Mouse (Mus musculus): ENCODE measurements at regions not wholly inside any gene's neighbourhood (a gene's known extent, or its start where the extent isn't known, plus 50 kb on each side); places are given as distances from the start of the nearest gene placed in this dataset.
A peak's percentile ranks its signal among the peaks of the same experiment; 100 is the strongest.

DNA sequence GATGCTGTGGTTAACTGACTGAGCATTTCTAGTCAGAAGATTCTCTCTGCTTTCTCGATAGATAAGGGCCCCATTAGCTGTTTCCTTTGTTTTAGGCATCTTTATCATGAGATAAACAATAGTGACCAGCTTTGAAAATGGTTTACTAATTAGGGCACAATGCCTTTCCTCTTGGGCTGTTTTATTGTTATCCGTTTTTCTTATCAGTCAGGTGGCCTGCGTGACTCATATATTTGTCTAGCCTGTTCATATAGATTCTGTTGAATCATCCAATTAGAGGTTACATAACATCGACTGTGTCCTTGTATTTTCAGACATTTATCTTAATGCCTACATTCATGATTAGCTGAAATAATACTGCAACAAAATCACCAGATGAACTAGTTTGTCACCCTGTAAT, 531.1 kb downstream of the Gm11232 start:
- no peak overlapping the region for H3K9ac ChIP-seq (replicated peaks)
- H3K4me2 ChIP-seq = no peak overlapping the region
- 87% methylated on average over 4 of the region's 4 CpGs for WGBS
- H3K4me3 ChIP-seq (replicated peaks) = no peak overlapping the region
- H3K4me1 ChIP-seq (replicated peaks) = no peaks in the 10 kb centered on the region
- no peak for ATAC-seq (ENCODE audit: insufficient number of reproducible peaks, insufficient read depth, low FRiP score, low TSS enrichment, low read depth)
- H3K9me3 ChIP-seq = no peaks in the 10 kb centered on the region
- H3K27me3 ChIP-seq = no peaks in the 10 kb centered on the region
- H3K36me3 ChIP-seq = no peaks in the 10 kb centered on the region
- H3K27ac ChIP-seq = no peak overlapping the region

DNA sequence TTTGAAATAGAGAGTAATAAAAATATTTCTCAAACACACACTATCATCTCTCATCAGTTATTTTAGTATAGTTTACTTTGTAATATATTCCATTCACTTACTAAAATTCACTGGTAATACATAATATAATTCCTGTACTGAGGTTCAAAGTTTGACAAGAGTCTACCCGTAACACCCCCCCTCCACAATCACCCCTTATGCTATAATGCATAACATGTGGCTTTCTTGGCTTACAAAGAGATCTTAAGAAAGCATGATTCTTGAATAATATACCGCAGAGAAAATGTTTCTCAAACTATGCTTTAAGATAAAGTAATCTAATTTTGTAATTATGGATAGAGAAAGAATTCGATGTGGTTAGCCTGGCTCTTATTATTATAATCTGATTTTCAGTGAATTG, 539.7 kb downstream of the Gm11232 start:
- Histone ChIP-seq H3K36me3 (no peaks in the 10 kb centered on the region), H3K4me2 (no peak overlapping the region), H3K9ac (replicated peaks) (no peak overlapping the region), H3K27ac (no peak overlapping the region), H3K4me1 (replicated peaks) (no peaks in the 10 kb centered on the region), H3K9me3 (no peaks in the 10 kb centered on the region), H3K27me3 (no peaks in the 10 kb centered on the region), H3K4me3 (replicated peaks) (no peak overlapping the region)
- 67% methylated on average over 3 of the region's 3 CpGs for WGBS
- ATAC-seq (ENCODE audit: insufficient number of reproducible peaks, insufficient read depth, low FRiP score, low TSS enrichment, low read depth) = no peak

DNA sequence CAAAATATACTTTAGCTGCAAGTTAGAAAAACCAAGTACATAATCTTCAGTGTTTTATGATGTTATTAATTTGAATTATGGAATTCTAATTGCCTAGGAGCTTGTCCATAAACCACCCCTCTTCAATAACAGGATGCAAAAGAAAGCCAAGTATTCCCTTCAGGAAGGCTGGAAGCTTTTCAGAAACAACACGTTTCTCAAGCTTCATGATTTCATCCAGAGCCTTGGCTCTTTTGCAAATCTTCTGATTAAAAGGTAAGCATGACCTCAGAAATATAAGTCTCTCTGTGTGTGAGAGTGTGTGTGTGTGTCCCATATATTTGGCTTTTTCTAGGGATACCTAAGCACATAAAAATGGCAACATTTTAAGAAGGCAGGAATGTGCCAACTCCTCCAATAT, 570.0 kb downstream of the Gm11232 start:
- 59% methylated on average over 1 of the region's 1 CpGs for WGBS
- no peak for ATAC-seq (ENCODE audit: insufficient number of reproducible peaks, insufficient read depth, low FRiP score, low TSS enrichment, low read depth)
- Histone ChIP-seq H3K9me3 (no peaks in the 10 kb centered on the region), H3K4me1 (replicated peaks) (no peaks in the 10 kb centered on the region), H3K9ac (replicated peaks) (no peak overlapping the region), H3K4me2 (no peak overlapping the region), H3K27me3 (no peaks in the 10 kb centered on the region), H3K36me3 (no peaks in the 10 kb centered on the region), H3K27ac (no peak overlapping the region), H3K4me3 (replicated peaks) (no peak overlapping the region)

DNA sequence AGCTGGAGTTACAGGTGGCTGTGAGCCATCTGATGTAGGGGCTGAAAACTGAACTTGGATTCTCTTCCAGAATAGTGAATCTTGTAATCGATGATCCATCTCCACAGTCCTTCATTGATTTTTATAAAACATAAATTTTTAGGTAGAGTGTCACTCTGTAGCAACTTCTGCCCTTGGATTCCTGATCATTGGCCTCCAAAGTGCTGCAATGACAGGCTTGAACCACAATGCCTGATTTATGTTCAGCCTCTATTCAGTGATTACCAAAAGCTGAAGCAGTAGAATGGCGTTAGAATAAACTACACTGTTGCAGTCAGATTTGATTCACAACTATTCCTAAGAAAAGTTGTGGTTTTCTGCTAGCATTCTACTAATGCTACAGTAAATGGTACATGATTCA, 580.1 kb downstream of the Gm11232 start:
- Histone ChIP-seq H3K9me3 (no peaks in the 10 kb centered on the region), H3K36me3 (no peaks in the 10 kb centered on the region), H3K9ac (replicated peaks) (no peak overlapping the region), H3K27me3 (no peaks in the 10 kb centered on the region), H3K4me1 (replicated peaks) (no peaks in the 10 kb centered on the region), H3K4me2 (no peak overlapping the region), H3K4me3 (replicated peaks) (no peak overlapping the region), H3K27ac (no peak overlapping the region)
- no peak for ATAC-seq (ENCODE audit: insufficient number of reproducible peaks, insufficient read depth, low FRiP score, low TSS enrichment, low read depth)
- 79% methylated on average over 2 of the region's 2 CpGs for WGBS

DNA sequence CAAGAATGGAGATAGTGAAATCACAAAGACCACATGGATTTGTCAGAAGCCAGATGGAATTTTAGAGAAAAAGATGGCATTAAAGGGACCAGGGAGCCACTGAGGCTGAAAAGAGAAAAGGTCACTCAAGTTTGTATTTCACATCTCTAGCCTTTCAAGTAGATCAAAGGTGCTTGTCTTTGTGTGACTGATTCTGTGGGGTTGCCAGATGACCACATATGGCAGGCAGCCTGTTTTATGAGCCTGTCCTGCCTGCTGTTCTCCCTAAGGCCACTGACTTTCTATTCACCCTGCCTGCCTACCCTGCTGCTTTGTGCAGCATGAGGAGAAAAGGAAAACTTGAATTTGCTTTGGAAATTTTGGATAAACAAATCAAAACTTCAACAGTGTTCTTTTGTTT, 592.0 kb downstream of the Gm11232 start:
- Histone ChIP-seq H3K36me3 (no peaks in the 10 kb centered on the region), H3K27ac (no peak overlapping the region), H3K4me1 (replicated peaks) (no peaks in the 10 kb centered on the region), H3K9me3 (no peaks in the 10 kb centered on the region), H3K4me3 (replicated peaks) (no peak overlapping the region), H3K27me3 (no peaks in the 10 kb centered on the region), H3K4me2 (no peak overlapping the region), H3K9ac (replicated peaks) (no peak overlapping the region)
- no peak for ATAC-seq (ENCODE audit: insufficient number of reproducible peaks, insufficient read depth, low FRiP score, low TSS enrichment, low read depth)

DNA sequence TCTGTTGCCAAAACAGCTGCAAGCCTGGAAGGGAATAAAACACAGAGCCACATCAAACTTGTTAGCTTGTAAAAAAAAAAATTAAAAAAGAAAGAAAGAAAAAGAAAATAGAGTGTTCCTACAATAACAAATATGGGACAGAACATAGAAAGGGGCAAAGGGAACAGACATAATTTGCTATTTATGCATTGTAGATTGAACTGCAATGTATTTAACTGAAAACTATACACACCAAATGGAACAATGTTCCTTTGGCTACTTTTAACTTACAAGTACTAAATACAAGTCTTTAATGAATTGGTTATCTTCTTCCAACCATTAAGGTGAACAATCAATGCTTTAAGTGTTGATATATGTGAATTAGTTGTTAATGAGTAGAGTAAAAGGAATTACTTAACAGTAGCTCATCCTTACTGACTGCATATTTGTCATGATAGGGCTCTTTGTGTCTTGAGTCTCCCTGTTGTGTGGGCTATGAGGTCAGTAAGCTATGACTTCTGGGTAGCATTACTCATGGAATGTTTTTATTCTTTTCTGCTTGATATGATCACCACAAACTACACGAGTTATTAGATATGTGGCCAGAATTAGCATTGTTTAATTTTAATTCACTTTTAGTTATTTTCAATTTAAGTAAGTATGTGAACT, 597.0 kb upstream of the Megf9 start:
- ATAC-seq (ENCODE audit: insufficient number of reproducible peaks, insufficient read depth, low FRiP score, low TSS enrichment, low read depth) = no peak
- Histone ChIP-seq H3K9ac (replicated peaks) (no peak overlapping the region), H3K27me3 (no peaks in the 10 kb centered on the region), H3K27ac (no peak overlapping the region), H3K4me1 (replicated peaks) (peaks cover 12% of the 10 kb centered on the region), H3K9me3 (no peaks in the 10 kb centered on the region), H3K36me3 (no peaks in the 10 kb centered on the region), H3K4me3 (replicated peaks) (no peak overlapping the region), H3K4me2 (no peak overlapping the region)
- 29% methylated on average over 1 of the region's 1 CpGs for WGBS

DNA sequence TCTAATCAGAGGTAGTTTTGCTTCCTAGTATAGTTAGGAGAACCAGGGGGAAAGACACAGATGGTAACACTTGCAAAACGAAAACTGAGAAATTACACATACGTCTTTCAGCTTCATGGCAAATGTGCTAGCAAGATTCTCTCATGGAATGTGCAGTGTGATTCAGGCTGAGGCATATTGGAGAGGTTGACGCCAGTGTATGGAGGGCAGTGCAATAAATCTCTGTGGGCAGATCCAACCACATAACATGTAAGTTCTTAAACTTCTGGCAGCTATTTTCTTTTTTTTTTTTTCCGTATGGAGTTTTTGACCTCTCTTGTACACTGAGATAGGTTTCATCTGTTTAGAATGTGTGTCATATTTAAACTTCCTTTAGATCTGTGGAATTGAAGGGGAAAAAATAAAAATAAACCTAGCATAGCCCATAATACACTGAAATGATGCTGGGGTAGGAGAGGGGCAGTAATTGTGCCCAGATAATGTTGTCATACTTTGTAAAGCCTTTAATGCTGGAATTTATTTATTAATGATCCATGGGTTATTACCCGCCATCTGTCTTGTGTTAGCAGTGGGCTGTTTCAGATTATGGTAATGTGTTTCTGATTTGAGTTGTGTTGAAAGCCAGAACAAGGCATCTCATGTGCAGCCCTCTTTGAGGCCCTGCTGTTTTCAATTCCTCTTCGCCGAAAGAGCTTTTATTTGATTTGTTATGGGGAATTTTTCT, 596.3 kb upstream of the Megf9 start:
- H3K4me2 ChIP-seq = peak overlapping the region; percentile 15; the same call in 1 of the 2 replicates

DNA sequence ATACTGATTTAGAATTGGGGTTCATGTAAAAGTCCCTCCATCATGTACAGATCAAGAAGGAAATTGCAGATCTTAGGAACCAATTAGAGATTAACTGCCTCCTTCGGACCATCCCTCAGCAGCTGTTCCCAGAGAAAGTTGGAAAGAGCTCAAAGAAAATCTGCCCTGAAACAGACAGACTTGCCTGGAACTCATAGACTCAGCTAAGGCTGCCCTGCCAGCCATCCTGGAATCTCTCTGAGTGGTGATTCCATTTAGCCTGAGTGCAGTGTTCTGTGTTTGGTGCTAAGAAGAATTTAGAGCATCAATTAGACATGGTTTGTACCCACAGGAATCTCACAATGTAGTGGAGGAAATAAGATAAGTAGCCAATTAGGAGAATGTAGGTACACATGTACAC, 594.5 kb upstream of the Megf9 start:
- no peak for ATAC-seq (ENCODE audit: insufficient number of reproducible peaks, insufficient read depth, low FRiP score, low TSS enrichment, low read depth)

More for the DNA sequence above, 596.3 kb upstream of the Megf9 start:
- Histone ChIP-seq H3K27ac (no peak overlapping the region), H3K4me3 (replicated peaks) (no peak overlapping the region), H3K27me3 (no peaks in the 10 kb centered on the region), H3K36me3 (no peaks in the 10 kb centered on the region), H3K4me1 (replicated peaks) (peaks cover 12% of the 10 kb centered on the region), H3K9me3 (no peaks in the 10 kb centered on the region), H3K9ac (replicated peaks) (no peak overlapping the region)
- ATAC-seq (ENCODE audit: insufficient number of reproducible peaks, insufficient read depth, low FRiP score, low TSS enrichment, low read depth) = peak; percentile 97
- 8% methylated on average over 7 of the region's 7 CpGs for WGBS

More for the DNA sequence above, 594.5 kb upstream of the Megf9 start:
- Histone ChIP-seq H3K9me3 (no peaks in the 10 kb centered on the region), H3K27ac (no peak overlapping the region), H3K27me3 (no peaks in the 10 kb centered on the region), H3K4me1 (replicated peaks) (peaks cover 12% of the 10 kb centered on the region), H3K9ac (replicated peaks) (no peak overlapping the region), H3K4me2 (no peak overlapping the region), H3K36me3 (no peaks in the 10 kb centered on the region), H3K4me3 (replicated peaks) (no peak overlapping the region)
- WGBS = 18% methylated on average over 1 of the region's 1 CpGs
